Mouse (Mus musculus): Measurements from ENCODE around the gene Kcnj4. TPM values are rescaled to one million over a fixed set of nuclear protein-coding genes. Genes with fewer than 3 reads are reported as not detected.
A peak's percentile ranks its signal among the peaks of the same experiment; 100 is the strongest.
"Not testable (repeated sequence)": the region's sequence is repeated elsewhere in the genome, so short reads cannot be mapped to it uniquely, and the experiment has no call there.

The Kcnj4 gene
- polyA plus RNA-seq, 1 experiment from 2014 or later, result 0.18 TPM

DNA sequence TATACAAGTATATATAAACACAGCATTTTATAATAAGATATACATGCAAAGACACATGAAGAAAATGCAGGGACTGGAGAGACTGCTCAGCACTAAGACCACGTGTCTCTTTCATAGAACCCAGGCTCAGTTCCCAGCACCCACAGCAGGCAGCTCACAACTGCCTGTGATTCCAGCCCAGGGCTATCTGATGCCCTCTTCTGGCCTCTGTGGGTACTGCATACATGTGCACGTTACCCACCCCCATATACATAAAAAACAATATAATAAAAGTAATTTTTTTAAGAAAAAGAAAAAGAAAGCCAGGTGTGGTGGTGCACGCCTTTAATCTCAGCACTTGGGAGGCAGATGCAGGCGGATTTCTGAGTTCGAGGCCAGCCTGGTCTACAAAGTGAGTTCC, 32.0 kb downstream of the Kcnj4 start:
- WGBS, result 84% methylated on average over 5 of the region's 5 CpGs
- ATAC-seq, result no peak

GRCm38 (mm10) chr15:79471095-79471494, 33.9 kb downstream of the Kcnj4 start:
- ATAC-seq, result no peak
- no peaks in the 10 kb centered on the region for H3K9me3 ChIP-seq (replicated peaks; ENCODE audit: control insufficient read depth, low read length)
- H3K4me1 ChIP-seq (ENCODE audit: control insufficient read depth, insufficient read depth, low read length), result peaks cover 5% of the 10 kb centered on the region; the same call in 1 of the 2 replicates
- no peaks in the 10 kb centered on the region for H3K36me3 ChIP-seq (ENCODE audit: control insufficient read depth, insufficient read depth, low read length)
- whole genome bisulfite sequencing, result 49% methylated on average over 10 of the region's 10 CpGs
- H3K27me3 ChIP-seq (replicated peaks; ENCODE audit: control insufficient read depth, insufficient read depth, low read length), result no peaks in the 10 kb centered on the region
- H3K4me2 ChIP-seq (ENCODE audit: low read length), result peak overlapping the region; percentile 28
- no peak overlapping the region for H3K4me3 ChIP-seq (ENCODE audit: low read depth, low read length)
- DNase-seq (ENCODE audit: low spot score), result no peak
- H3K9ac ChIP-seq (ENCODE audit: low read length), result no peak overlapping the region
- no peak overlapping the region for H3K27ac ChIP-seq (ENCODE audit: low read depth, low read length)

More for the DNA sequence above, 32.0 kb downstream of the Kcnj4 start:
- H3K4me1 ChIP-seq (ENCODE audit: control insufficient read depth, insufficient read depth, low read length), result peaks cover 5% of the 10 kb centered on the region; the same call in 1 of the 2 replicates
- H3K4me3 ChIP-seq (ENCODE audit: low read depth, low read length), result no peak overlapping the region
- H3K27ac ChIP-seq (ENCODE audit: low read depth, low read length), result no peak overlapping the region
- no peak overlapping the region for H3K4me2 ChIP-seq (ENCODE audit: low read length)
- H3K9ac ChIP-seq (ENCODE audit: low read length), result no peak overlapping the region
- H3K27me3 ChIP-seq (replicated peaks; ENCODE audit: control insufficient read depth, insufficient read depth, low read length), result no peaks in the 10 kb centered on the region
- no peak for DNase-seq (ENCODE audit: low spot score)
- H3K36me3 ChIP-seq (ENCODE audit: control insufficient read depth, insufficient read depth, low read length), result no peaks in the 10 kb centered on the region
- H3K9me3 ChIP-seq (replicated peaks; ENCODE audit: control insufficient read depth, low read length), result no peaks in the 10 kb centered on the region

DNA sequence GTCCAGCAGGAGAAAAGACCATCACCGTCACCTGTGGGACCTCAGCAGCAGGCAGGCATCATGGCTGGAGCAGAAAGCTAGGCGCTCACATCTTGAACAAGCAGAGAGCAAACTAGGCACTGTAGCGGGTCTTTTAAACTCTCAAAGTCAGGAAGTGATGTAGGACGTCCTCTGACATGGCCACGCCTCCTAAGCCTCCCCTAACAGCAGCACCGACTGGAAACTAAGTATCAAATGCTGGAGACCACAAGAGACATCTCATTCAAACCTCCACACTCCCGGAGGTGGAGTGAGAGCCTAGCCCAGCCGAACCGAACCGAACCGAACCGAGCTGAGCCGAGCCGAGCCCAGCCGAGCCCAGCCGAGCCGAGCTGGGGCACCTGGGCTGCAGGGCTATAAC, 34.5 kb downstream of the Kcnj4 start:
- Histone ChIP-seq H3K4me1 (ENCODE audit: control insufficient read depth, insufficient read depth, low read length) (peaks cover 5% of the 10 kb centered on the region; the same call in 1 of the 2 replicates), H3K4me2 (ENCODE audit: low read length) (peak overlapping the region; percentile 28), H3K27me3 (replicated peaks; ENCODE audit: control insufficient read depth, insufficient read depth, low read length) (no peaks in the 10 kb centered on the region), H3K36me3 (ENCODE audit: control insufficient read depth, insufficient read depth, low read length) (no peaks in the 10 kb centered on the region), H3K9me3 (replicated peaks; ENCODE audit: control insufficient read depth, low read length) (no peaks in the 10 kb centered on the region), H3K9ac (ENCODE audit: low read length) (no peak overlapping the region), H3K4me3 (ENCODE audit: low read depth, low read length) (no peak overlapping the region), H3K27ac (ENCODE audit: low read depth, low read length) (no peak overlapping the region)
- DNase-seq (ENCODE audit: low spot score) (peak; percentile 41), ATAC-seq (no peak)
- WGBS, result 34% methylated on average over 17 of the region's 17 CpGs

DNA sequence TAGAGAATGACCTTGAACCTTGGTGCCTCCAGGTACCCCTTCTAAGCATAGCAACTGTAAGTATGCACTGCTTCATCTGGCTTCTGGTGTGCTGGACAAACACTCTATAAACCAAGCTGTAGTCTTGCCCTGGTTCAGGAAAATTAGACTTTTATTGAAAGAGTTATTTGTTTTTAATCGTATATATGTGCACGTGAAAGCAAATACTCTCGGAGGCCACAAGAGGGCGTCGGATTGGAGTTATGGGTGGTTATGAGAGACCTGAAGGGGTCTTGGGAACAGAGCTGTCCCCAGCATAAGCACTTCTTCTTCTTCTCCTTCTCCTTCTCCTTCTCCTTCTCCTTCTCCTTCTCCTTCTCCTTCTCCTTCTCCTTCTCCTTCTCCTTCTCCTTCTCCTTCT, 35.5 kb downstream of the Kcnj4 start:
- peaks cover 5% of the 10 kb centered on the region; the same call in 1 of the 2 replicates for H3K4me1 ChIP-seq (ENCODE audit: control insufficient read depth, insufficient read depth, low read length)
- no peak overlapping the region for H3K4me3 ChIP-seq (ENCODE audit: low read depth, low read length)
- no peak overlapping the region for H3K4me2 ChIP-seq (ENCODE audit: low read length)
- no peak overlapping the region for H3K9ac ChIP-seq (ENCODE audit: low read length)
- no peak overlapping the region for H3K27ac ChIP-seq (ENCODE audit: low read depth, low read length)
- WGBS, result 64% methylated on average over 5 of the region's 5 CpGs
- H3K36me3 ChIP-seq (ENCODE audit: control insufficient read depth, insufficient read depth, low read length), result no peaks in the 10 kb centered on the region
- H3K9me3 ChIP-seq (replicated peaks; ENCODE audit: control insufficient read depth, low read length), result no peaks in the 10 kb centered on the region
- H3K27me3 ChIP-seq (replicated peaks; ENCODE audit: control insufficient read depth, insufficient read depth, low read length), result no peaks in the 10 kb centered on the region
- no peak for ATAC-seq
- DNase-seq (ENCODE audit: low spot score), result no peak

DNA sequence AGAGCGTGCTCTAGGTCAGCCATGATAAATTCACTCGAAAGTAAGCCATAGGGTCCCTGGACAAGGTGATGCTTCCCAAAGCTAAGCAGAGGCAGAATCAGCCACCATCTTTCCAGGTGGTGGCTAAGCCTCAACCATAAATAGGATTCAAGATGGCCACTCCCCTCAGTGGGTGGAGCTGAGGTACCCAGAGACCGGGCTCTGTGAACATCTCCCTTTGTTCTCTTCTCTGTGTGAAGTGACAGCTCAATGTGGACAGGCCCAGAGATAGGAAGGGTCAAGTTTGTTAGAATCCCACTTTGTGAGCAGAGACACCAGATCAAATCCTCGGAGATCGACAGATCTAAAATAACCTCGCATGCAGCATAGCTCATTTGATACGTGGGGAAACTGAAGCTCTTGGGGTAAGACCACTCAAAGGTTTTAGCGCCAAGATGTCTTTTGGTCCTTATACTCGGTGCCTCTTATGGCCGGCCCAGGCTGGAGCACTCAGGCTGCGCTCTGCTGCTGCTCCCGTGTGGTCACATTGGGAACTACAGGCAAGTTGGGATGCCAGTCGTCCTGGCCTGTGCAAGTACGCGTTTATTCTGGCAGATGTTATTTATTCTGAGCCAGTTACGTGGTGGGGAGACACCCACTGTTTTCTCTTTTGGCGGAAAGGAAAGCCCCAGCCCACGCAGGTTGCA, 38.3 kb downstream of the Kcnj4 start:
- Histone ChIP-seq H3K4me1 (ENCODE audit: control insufficient read depth, insufficient read depth, low read length) (peaks cover 5% of the 10 kb centered on the region; the same call in 1 of the 2 replicates), H3K27me3 (replicated peaks; ENCODE audit: control insufficient read depth, insufficient read depth, low read length) (no peaks in the 10 kb centered on the region), H3K4me3 (ENCODE audit: low read depth, low read length) (no peak overlapping the region), H3K9me3 (replicated peaks; ENCODE audit: control insufficient read depth, low read length) (no peaks in the 10 kb centered on the region), H3K36me3 (ENCODE audit: control insufficient read depth, insufficient read depth, low read length) (no peaks in the 10 kb centered on the region), H3K9ac (ENCODE audit: low read length) (no peak overlapping the region), H3K4me2 (ENCODE audit: low read length) (no peak overlapping the region), H3K27ac (ENCODE audit: low read depth, low read length) (no peak overlapping the region)
- peak; percentile 93 for ATAC-seq
- DNase-seq (ENCODE audit: low spot score), result peak; percentile 88
- 8% methylated on average over 18 of the region's 18 CpGs for WGBS

DNA sequence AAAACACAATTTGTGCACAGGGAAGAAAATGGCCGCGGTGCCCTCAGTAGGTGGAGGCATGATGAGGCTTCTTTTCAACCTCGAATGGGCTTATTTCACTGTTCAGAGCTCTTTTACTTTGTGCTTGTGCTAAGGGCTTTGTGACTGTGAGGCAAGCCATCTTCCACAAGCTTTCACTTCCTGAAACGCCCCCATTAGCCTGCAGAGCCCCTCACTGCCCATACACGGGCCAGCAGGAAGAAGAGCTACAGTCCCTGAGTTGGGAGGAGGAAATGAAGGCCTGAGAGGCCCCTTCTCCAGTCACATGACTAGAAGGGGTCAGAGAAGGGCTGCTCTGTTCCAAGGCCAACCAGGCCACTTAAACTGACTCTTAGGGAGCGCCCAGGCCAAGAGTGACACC, 48.5 kb downstream of the Kcnj4 start:
- ATAC-seq, result no peak
- no peaks in the 10 kb centered on the region for H3K9me3 ChIP-seq (replicated peaks; ENCODE audit: control insufficient read depth, low read length)

GRCm38 (mm10) chr15:79456104-79456503, 48.9 kb downstream of the Kcnj4 start:
- H3K4me1 ChIP-seq (ENCODE audit: control insufficient read depth, insufficient read depth, low read length); H3K9me3 ChIP-seq (replicated peaks; ENCODE audit: control insufficient read depth, low read length); H3K4me2 ChIP-seq (ENCODE audit: low read length); DNase-seq (ENCODE audit: low spot score); H3K36me3 ChIP-seq (ENCODE audit: control insufficient read depth, insufficient read depth, low read length); ATAC-seq; H3K9ac ChIP-seq (ENCODE audit: low read length); H3K4me3 ChIP-seq (ENCODE audit: low read depth, low read length); H3K27ac ChIP-seq (ENCODE audit: low read depth, low read length); H3K27me3 ChIP-seq (replicated peaks; ENCODE audit: control insufficient read depth, insufficient read depth, low read length): not testable (repeated sequence)
- 44% methylated on average over 6 of the region's 6 CpGs for WGBS

More for the DNA sequence above, 48.5 kb downstream of the Kcnj4 start:
- Histone ChIP-seq H3K4me3 (ENCODE audit: low read depth, low read length) (no peak overlapping the region), H3K27ac (ENCODE audit: low read depth, low read length) (no peak overlapping the region), H3K27me3 (replicated peaks; ENCODE audit: control insufficient read depth, insufficient read depth, low read length) (0 out of 2 replicates have a peak, but pooled peaks cover 2% of the 10 kb centered on the region), H3K4me1 (ENCODE audit: control insufficient read depth, insufficient read depth, low read length) (peaks cover 2% of the 10 kb centered on the region; the same call in 1 of the 2 replicates), H3K4me2 (ENCODE audit: low read length) (no peak overlapping the region), H3K9ac (ENCODE audit: low read length) (no peak overlapping the region), H3K36me3 (ENCODE audit: control insufficient read depth, insufficient read depth, low read length) (no peaks in the 10 kb centered on the region)
- 76% methylated on average over 6 of the region's 6 CpGs for WGBS
- DNase-seq (ENCODE audit: low spot score), result no peak

GRCm38 (mm10) chr15:79455106-79455810, 49.8 kb downstream of the Kcnj4 start, which contains the start of gene Csnk1e:
Csnk1e (minus strand) TSS chr15:79455566.
- H3K4me2 ChIP-seq (ENCODE audit: low read length), result peak within 1 kb of the TSS; percentile 56
- ATAC-seq (peak; percentile 75), DNase-seq (ENCODE audit: low spot score) (peak; percentile 62)
- no peaks in the 10 kb centered on the region for H3K9me3 ChIP-seq (replicated peaks; ENCODE audit: control insufficient read depth, low read length)
- H3K36me3 ChIP-seq (ENCODE audit: control insufficient read depth, insufficient read depth, low read length), result no peaks in the 10 kb centered on the region
- H3K4me3 ChIP-seq (ENCODE audit: low read depth, low read length), result peak within 1 kb of the TSS; percentile 16
- peak within 1 kb of the TSS; percentile 48; the same call in 1 of the 2 replicates for H3K9ac ChIP-seq (ENCODE audit: low read length)
- no peak within 1 kb of the TSS for H3K27ac ChIP-seq (ENCODE audit: low read depth, low read length)
- 2% methylated on average over 24 of the region's 24 CpGs for WGBS
- 0 out of 2 replicates have a peak, but pooled peaks cover 2% of the 10 kb centered on the region for H3K27me3 ChIP-seq (replicated peaks; ENCODE audit: control insufficient read depth, insufficient read depth, low read length)
- peaks cover 2% of the 10 kb centered on the region; the same call in 1 of the 2 replicates for H3K4me1 ChIP-seq (ENCODE audit: control insufficient read depth, insufficient read depth, low read length)

- Histone ChIP-seq H3K4me3 (ENCODE audit: low read depth, low read length) (no peak overlapping the region), H3K9ac (ENCODE audit: low read length) (no peak overlapping the region), H3K9me3 (replicated peaks; ENCODE audit: control insufficient read depth, low read length) (no peaks in the 10 kb centered on the region), H3K27ac (ENCODE audit: low read depth, low read length) (no peak overlapping the region), H3K4me1 (ENCODE audit: control insufficient read depth, insufficient read depth, low read length) (peaks cover 2% of the 10 kb centered on the region; the same call in 1 of the 2 replicates), H3K36me3 (ENCODE audit: control insufficient read depth, insufficient read depth, low read length) (no peaks in the 10 kb centered on the region), H3K4me2 (ENCODE audit: low read length) (no peak overlapping the region), H3K27me3 (replicated peaks; ENCODE audit: control insufficient read depth, insufficient read depth, low read length) (0 out of 2 replicates have a peak, but pooled peaks cover 2% of the 10 kb centered on the region)
- ATAC-seq (no peak), DNase-seq (ENCODE audit: low spot score) (no peak)
- 92% methylated on average over 4 of the region's 4 CpGs for WGBS
Observed at GRCm38 (mm10) chr15:79453831-79454230, 51.2 kb downstream of the Kcnj4 start.

Data from forebrain, embryonic 14.5 days (tissue).